Mouse (Mus musculus): ENCODE measurements around the gene Rapsn.
"Not testable (repeated sequence)": the region's sequence is repeated elsewhere in the genome, so short reads cannot be mapped to it uniquely, and the experiment has no call there.

Rapsn gene

DNA sequence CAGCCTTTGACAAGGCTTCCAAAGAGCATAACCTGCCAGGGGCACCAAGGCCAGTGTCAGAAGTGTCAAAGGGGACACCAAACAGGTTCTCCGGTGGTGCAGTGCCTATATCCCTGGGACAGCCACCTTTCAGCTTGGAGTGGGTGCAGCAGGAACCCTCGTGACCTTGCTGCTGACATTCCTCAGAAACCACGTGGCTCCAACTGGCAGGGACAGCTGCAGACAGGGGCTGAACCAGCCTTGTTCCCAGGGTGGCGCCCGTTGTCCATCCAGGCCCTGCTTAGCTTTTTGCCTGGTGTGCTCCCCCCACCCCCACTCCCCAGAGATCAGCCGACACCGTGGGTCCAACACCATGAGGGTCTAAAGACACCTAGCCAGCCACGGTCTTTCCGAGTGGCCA, at the start of gene Rapsn:
Rapsn (plus strand) TSS at position 236 of the 400 bp plus-strand sequence.
- peak; percentile 40 to 65 for DNase-seq

DNA sequence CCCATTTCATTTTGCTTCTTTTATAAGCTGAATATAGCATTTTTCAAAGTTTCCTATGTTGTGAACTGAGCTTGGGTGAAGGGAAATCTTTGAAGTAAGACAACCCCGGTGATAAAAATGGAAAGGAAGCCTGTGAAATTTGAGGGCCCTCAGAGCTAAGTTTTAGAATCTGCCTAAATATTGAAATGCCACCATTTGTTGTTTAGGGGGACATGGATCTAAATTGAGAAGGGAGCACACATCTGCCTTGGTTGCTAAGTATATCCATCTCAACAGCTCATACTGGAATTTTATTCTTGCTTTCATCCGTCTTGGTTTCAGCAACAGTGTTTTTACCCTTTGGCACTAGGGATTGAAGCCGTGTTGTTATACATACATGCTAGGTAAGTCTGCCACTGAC, 49.4 kb upstream of the Rapsn start:
- DNase-seq, result no peak

DNA sequence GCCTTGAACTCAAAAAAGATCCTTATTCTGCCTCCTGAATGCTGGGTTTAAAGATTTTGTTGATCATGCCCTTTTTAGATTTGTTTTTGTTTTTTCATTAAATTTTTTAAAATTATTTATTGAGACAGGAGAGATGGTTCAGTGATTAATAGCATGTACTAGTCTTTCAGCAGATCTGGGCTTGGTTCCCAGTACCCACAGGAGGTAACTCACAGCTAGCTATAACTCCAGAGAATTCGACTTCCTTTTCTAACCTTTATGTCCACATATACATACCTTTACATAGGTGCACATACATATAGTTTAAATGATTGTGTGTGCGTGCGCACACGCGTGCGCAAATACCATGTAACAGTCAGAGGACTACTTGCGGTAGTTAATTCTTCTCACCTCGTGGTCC, 26.9 kb upstream of the Rapsn start:
- no peak for DNase-seq

DNA sequence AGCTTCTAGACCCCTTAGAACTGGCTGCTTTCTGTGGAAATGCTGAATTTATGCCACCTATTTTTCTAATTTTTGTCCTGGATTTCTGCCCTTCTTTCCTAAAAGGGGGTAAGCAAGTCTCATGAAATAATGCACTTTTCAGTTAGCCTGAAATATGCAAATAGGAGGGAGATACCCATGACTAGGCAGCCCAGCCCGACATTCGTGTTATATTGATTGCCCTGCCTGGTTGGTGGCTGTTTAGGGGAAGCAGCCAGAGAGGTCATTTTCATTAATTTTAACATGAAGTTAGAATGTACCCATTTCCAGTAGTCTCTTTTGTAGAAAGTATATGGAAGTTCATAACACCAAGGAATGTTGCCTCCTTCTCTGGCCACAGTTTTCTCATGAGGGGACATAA, 21.5 kb upstream of the Rapsn start:
- DNase-seq, result no peak

DNA sequence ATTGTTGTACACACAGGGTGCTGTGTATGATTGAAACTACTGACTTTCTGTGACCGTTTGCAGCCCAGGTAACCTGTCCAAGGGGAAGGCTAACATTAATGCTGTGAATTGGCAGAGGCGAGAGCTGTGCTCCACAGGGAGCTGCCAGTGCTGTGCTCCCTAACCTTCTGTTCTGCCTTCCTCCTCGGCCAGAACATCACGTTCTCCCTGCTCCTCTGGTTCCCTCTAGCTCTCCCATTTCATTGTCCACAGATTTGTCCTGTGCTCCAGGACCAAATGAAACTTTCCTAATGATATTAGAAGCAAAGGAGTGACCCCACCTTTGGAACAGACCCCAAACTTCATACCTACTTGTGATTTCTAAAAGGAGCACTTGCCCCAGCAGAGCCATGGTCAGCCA, 20.0 kb upstream of the Rapsn start:
- DNase-seq, result no peak

DNA sequence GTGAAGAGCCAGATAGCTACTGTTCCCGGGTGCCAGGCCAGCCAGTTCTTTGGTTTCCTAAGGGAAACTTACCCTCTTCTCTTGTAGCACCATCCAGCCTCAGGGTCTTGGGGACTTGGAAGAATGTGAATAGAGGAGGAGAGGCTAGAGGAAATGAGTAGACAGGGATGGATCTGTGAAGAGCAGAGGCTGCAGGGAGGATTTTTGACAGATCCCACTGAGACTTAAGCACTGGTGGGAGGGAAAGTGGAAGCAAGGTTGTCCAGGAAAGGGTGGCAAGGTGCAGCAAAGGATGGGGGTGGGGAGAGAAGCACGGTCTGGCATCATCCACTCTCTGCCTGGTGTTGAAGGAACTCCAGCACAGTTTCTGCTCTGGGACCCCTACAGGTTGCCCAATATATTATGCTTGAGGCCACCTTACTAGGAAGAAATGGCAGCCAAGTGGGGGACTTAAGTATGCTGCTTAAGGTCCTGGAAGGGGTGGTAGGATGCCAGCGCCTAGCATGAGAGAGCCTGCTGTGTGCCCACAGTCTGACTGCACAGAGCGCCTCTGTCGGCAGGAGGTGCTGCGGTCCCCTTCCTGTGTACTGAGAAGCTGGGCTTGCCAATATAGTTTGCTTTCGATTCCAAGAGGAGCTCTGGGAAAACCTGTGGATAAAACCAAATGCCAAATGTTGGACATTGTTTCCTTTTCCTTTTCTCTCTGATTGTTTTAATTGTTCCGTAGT, 17.2 kb upstream of the Rapsn start:
- peak in 1 of 2 experiments; percentile 20 for DNase-seq

DNA sequence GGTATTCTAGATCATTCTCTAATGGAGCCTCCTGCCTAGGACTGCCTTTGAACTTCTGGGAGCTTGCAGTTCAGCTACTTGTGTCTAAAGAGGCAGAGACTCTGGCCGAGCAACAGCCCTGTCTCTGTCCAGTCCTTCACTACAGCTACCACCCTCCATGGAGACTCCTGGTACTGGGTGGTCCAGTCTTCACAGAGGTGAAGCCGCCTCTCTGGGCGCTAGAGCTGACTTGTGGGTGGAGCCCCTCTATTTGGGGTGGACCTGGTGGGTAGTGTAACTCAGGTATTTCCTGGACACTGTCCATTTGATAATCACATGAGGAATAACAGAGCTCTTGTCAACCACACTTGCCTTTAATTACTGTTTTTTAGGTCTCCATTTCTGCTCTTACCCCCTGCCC, 15.5 kb upstream of the Rapsn start:
- no peak for DNase-seq

DNA sequence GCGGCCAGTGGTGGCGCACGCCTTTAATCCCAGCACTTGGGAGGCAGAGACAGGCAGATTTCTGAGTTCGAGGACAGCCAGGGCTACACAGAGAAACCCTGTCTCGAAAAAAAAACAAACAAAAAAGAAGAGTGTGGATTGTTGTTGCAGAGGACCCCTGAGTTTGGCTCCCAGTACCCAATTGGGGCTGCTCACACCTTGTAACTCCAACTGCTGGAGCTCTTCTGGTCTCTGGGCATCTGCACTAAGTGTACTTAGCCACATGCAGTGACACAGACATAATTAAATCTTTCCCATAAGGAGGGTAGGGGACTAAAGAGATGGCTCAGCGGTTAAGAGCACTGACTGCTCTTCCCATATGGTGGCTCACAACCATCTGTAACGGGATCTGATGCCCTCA, 13.2 kb upstream of the Rapsn start:
- not testable (repeated sequence) for DNase-seq

DNA sequence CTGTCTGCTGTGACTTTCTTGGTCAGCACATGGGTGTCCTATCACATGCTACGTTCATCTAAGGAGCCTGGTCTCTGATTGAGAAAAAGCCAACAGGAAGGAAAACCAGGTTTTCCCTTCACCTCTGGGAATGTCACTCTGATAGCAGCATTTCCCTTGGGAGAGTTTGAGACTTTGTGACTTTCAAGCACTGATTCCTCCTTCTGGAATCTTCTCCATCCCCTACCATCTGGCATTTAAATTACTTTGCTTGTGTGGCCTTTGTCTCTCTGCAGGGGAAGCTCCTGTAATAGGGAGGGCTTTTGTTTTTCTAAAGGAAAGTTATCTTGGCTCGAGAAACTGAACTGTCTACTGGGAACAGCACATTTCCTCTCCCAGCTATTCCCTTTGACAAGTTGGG, 12.3 kb upstream of the Rapsn start:
- no peak for DNase-seq

DNA sequence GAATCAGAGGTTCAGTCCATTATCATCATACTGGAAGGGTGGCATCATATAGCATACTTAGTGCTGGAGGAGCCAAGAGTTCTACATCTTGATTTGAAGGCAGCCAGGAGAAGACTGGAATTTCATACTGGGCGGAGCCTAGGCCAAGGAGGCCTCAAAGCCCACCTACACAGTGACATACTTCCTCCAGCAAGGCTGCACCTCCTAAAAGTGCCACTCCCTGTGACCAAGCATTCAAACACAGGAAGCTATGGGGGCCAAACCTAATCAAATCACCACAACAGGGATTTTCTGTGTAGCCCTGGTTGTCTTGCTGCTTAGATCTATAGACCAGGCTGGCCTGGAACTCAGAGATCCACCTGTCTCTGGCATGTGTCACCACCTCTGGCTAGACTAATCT, 11.5 kb upstream of the Rapsn start:
- no peak for DNase-seq

DNA sequence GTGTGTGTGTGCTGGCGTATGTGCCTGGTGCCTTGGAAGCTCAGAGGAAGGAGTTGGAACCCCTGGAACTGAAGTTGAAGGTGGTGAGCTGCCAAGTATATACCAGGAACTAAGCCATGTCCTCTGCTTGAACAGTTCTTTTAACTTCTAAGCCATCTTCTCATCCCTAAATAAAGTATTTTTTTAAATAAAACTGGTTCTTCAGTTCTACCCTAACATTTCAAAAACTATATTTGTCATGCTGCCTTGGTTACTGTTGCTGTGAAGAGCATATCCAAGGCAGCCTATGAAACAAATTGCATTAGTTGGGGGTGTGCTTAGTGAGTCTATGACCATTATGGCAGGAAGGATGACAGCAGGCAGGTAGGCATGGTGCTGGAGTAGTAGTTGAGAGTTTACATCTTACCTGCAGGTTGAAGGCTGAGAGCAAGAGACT, 10.3 kb upstream of the Rapsn start:
- no peak for DNase-seq

DNA sequence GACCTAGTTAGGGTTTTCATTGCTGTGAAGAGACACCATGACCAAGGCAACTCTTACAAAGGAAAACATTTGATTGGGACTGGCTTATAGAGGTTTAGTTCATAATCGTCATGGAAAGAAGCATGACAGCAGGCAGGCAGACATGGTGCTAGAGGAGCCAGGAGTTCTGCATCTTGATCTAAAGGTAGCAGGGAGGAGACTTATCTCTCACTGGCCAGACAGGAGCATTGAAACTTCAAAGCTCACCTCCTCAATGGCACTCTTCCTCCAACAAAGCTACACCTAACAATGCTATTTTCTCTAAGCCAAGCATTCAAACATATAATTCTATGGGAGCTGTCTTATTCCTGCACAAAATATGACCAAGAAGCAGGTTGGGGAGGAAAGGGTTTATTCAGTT, 8.9 kb upstream of the Rapsn start:
- DNase-seq, result no peak

DNA sequence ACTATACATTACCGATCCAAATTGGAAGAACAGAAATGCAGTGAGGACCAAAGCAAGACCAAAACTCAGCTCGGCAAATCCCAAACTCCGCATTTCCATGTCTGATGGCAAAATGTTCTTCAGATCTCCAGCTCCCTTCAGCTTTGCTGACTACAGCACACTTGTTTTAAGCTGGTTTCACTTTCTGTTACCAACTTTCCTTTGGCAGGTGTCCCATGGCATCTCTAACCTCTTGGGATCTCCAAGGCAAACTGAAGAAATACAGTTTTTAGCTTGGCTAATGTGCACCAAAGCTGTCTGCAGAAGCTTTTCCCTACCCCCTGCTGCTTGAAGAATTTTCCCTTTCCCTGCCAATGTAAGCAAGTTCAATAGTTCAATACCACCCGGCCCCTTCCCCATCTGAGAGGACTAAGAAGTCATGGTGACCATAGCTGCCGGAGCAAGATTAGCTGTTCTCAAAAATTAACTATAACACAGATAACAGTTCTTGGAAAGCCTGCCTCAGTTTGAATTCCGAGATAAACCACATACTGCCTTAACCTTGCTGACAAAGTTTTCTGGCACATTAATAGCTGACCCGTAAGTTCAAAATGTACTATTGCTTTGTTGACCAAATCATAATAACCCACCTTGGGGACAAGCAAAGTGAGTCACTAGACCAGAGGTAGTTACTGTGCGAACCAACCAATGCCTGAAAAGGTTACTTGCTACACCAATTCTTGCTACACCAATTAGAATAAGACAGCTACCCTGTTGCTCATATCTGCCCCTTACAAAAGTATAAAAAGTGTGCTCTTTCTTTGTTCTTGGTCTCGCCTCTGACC, 7.8 kb upstream of the Rapsn start:
- peak; percentile 25 to 37 for DNase-seq

DNA sequence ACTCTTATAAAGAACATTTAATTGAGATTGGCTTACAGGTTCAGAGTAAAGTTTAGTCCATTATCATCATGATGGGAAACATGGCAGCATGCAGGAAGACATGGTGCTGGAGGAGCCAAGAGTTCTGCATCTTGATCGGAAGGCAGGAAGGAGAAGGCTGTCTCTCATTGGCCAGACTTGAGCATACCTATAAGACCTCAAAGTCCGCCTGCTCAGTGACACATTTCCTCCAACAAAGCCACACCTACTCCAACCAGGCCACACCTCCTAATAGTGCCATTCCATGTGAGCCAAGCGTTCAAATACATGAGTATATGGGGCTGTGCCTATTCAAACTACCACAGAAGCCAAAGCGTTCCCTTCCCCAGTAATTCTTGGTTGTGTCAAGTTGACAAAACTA, 4.2 kb upstream of the Rapsn start:
- no peak for DNase-seq

DNA sequence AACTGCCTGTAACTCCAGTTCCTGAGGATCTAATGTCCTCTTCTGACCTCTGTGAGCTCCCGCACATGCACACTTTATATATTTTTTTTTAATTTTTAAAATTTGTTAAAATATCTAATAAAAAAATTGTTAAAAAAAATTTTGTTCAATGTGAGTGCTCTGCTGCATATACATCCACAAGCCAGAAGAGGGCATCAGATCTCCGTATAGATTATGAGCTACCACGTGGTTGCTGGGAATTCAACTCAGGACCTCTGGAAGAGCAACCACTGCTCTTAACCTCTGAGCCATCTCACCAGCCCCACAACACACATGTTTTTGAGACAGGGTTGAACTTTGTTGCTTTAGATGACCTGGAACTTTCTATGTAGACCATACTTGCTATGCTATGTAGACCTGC, 2.4 kb upstream of the Rapsn start:
- DNase-seq, result no peak

DNA sequence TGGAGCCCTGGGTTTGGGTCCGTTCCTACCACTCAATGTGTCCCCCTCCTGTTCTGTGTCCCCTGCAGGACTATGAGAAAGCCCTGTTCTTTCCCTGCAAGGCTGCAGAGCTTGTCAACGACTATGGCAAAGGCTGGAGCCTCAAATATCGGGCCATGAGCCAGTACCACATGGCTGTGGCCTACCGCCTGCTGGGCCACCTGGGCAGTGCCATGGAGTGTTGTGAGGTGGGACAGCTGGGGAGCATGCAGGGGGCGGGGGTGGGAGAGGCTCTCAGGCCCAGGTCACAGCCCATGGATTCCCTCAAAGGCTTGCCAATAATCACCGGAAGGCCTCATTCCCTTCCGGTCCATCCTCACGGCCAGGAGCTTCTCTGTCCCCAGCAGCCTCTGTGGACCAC, 6.4 kb downstream of the Rapsn start:
- no peak for DNase-seq

DNA sequence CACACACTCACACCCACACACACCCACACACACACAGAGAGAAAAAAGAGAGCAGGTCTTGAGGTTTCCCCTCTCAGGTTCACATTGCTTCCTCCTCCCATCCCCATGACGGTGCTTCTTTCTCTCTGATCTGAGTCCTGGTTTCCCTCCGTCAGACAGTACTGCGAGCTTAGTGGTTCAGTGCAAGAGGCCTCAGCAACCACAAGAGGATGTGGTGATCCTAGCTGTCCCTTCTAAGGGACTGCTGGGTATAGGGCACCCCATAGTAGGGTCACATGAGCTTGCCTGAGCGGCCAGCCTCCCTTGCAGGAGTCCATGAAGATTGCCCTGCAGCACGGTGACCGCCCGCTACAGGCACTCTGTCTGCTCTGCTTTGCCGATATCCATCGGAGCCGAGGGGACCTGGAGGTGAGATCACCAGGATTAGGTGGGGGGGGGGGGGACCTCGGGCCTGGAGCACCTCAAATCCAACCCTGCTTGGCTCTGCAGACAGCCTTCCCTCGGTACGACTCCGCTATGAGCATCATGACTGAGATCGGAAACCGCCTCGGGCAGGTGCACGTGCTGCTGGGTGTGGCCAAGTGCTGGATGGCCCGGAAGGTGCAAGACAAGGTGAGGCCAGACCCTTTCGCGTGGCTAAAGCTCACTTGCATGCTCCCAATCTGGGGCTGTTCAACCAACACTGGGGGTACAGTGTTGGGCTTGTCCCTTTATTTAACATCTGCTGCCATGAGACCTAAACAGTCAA, 7.4 kb downstream of the Rapsn start:
- no peak for DNase-seq

DNA sequence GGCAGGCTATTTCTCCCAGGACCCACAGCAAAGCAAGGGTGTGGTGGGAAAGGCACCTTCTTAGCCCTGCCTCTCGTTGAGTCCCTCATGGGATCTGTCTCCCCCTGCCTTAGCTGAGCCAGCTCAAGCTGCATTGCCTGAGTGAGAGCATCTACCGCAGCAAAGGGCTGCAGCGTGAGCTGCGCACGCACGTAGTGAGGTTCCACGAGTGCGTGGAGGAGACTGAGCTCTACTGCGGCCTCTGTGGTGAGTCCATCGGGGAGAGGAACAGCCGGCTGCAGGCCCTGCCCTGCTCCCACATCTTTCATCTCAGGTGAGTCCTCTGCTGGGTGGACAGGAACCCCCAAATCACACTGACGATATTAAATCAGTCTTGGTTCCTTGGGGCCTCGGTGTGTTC, 9.3 kb downstream of the Rapsn start:
- no peak for DNase-seq

DNA sequence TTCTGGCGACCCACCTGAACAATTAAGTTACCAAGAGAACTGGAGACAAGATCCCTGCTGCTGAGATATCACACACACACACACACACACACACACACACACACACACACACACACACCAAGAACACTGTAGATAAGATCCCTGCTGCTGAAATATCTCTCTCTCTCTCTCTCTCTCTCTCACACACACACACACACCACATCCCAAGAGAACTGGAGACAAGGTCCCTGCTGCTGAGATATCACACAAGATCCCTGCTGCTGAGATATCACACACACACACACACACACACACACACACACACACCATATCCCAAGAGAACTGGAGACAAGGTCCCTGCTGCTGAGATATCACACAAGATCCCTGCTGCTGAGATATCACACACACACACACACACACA, 10.4 kb downstream of the Rapsn start:
- DNase-seq, result not testable (repeated sequence)

DNA sequence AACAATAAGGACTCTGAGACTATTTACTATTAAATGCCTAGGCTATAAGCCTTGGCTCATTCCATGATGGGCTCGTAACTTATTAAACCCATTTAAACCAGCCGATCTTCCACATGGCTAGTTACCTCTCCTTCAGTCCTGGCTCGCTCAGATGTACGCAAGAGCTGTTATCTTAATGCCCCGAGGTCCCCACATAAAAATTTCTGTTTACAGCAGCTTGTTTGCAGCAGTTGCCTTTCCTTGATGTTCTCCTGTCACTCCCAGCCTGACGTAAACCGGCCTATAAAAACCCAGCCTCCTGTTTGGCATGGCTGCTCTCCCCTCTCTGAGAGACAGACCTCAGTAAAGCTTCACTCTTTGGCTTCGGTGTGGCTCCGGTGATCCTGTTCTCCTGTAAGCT, 11.9 kb downstream of the Rapsn start:
- peak; percentile 29 to 63 for DNase-seq

DNA sequence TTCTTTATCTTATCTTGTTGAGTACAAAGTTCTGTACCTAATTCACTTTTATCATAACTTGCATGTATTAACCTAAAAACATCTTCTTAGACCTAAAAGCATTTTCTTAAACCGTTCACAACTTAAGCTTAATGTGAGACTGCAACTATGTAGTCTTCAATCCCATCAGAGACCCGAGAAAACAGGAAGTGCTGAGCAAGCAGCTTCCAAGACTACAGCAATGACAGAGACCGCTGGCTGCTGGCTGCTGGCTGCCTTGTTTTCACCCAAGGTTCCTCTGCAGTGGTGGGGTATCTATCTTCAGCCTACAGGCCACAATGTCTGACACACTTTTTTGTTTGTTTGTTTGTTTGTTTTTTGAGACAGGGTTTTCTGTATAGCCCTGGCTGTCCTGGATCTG, 16.5 kb downstream of the Rapsn start:
- DNase-seq, result no peak

DNA sequence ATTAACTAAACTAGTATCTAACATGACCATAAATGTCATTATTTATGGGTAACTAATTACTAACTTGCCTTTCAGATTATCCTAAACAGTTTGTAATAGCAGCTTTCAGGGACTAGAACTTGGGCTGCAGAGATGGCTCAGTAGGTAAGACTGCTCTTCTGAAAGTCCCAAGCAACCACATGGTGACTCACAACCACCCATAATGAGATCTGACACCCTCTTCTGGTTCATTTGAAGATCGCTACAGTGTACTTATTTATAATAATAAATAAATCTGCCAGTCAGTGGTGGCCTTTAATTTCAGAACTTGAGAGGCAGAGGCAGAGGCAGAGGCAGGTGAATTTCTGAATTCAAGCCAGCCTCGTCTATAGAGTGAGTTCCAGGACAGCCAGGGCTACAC, 17.3 kb downstream of the Rapsn start:
- no peak for DNase-seq

DNA sequence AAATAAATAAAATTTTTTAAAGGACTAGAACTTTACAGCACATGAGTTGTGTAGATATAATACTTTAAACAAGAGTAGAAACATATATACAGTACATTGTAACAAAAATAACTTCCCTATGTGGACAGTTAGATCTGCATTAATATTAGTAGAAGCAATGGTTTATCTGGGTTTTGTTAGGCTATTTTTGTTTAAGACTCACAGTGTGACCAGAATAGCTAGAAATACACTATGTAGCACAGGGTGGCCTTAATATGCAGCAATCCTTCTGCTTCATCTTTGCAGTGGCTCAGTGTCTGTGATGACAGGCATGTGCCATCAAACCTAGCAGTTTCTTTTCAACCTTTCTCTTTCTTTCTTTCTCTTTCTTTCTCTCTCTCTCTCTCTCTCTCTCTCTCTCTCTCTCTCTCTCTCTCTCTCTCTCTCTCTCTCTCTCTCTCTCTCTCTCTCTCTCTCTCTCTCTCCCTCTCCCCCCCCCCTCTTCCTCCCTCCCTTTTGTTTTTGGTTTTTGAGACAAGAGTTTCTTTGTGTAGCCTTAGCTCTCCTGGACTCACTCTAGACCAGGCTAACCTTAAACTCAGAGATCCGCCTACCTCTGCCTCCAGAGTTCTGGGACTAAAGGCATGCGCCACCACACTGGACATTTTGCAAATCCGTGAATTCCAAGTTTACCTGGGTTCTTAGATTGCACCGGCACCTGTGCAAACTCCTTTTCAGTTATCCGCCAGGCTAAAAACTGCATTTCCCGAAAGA, 17.9 kb downstream of the Rapsn start:
- DNase-seq, result no peak

All from kidney, adult 8-10 months (tissue).